Mouse (Mus musculus): Measurements from ENCODE around the gene Ccna2.

- TF ChIP-seq POLR2A (IDR thresholded peaks at IDR 0.05; ENCODE audit: low read depth, low read length), result no peak
- no peak for TF ChIP-seq CTCF (IDR thresholded peaks at IDR 0.05; ENCODE audit: extremely low read depth, insufficient read depth, insufficient read length, insufficient replicate concordance)
These were observed 14.3 kb downstream of the Ccna2 start for GRCm38 (mm10) chr3:36557601-36558000.

All from spleen, adult 2 months (tissue).